Mouse (Mus musculus) heart, embryonic 13.5 days (tissue): Measurements from ENCODE around the gene Pam. TPM values are rescaled to one million over a fixed set of nuclear protein-coding genes. Genes with fewer than 3 reads are reported as not detected.

Experiments
- ATAC-seq: fragments of 200-750 bp; cut with Nextera tagmentation; 2 replicates; pipeline ENCODE4 v1.8.0; 2017; ENCODE audit warnings: moderate TSS enrichment; ENCODE audit not compliant: insufficient number of reproducible peaks, low FRiP score, low TSS enrichment; ENCODE audit errors: extremely low read depth
- H3K27ac ChIP-seq: fragments of 300-500 bp; sonication (generic); replicated peaks from 2 replicates; pipeline ENCODE4 v1.5.1; 2015; ENCODE audit warnings: moderate library complexity, mild to moderate bottlenecking, inconsistent platforms
- H3K27me3 ChIP-seq: fragments of 300-500 bp; sonication (generic); replicated peaks from 2 replicates; pipeline ENCODE4 v1.6.1; 2015; ENCODE audit warnings: mild to moderate bottlenecking, inconsistent platforms
- H3K36me3 ChIP-seq: fragments of 300-500 bp; sonication (generic); 2 replicates; pipeline ENCODE4 v1.6.1; 2015; ENCODE audit warnings: mild to moderate bottlenecking, inconsistent platforms
- H3K4me1 ChIP-seq: fragments of 300-500 bp; sonication (generic); 2 replicates; pipeline ENCODE4 v1.6.1; 2015; ENCODE audit warnings: inconsistent platforms
- H3K4me2 ChIP-seq: fragments of 300-500 bp; sonication (generic); 2 replicates; pipeline ENCODE4 v1.6.1; 2015; ENCODE audit warnings: inconsistent platforms, mild to moderate bottlenecking, moderate library complexity
- H3K4me3 ChIP-seq: fragments of 300-500 bp; sonication (generic); 2 replicates; pipeline ENCODE4 v1.5.1; 2015; ENCODE audit warnings: moderate library complexity, mild to moderate bottlenecking, inconsistent platforms
- H3K9ac ChIP-seq: fragments of 300-500 bp; sonication (generic); 2 replicates; pipeline ENCODE4 v1.6.1; 2015; ENCODE audit warnings: inconsistent platforms, mild to moderate bottlenecking, moderate library complexity
- H3K9me3 ChIP-seq: fragments of 300-500 bp; sonication (generic); 2 replicates; pipeline ENCODE4 v1.6.1; 2016; ENCODE audit warnings: inconsistent platforms
- WGBS: fragments of 180-500 bp; shearing (Covaris S2); methylation state at CpG from one replicate; pipeline ENCODE4 v1.1.7; 2015; ENCODE audit warnings: mixed read lengths; 5-methylcytosine and 5-hydroxymethylcytosine counted together
- polyA plus RNA-seq: library from polyadenylated mRNA; unstranded; fragments of >200 nt; fragmentation: Nextera tagmentation; extraction: Ambion mirVana; gene quantifications from 2 replicates; pipeline ENCODE4 v1.2.1, GENCODE M21; 2015

Pam gene
- polyA plus RNA-seq, 1 experiment from 2014 or later: 340 TPM

- ATAC-seq: no peak
Measured at GRCm38 (mm10) chr1:98055591-98055990, 39.9 kb downstream of the Pam start.

GRCm38 (mm10) chr1:98053994-98054393, 41.5 kb downstream of the Pam start:
- no peak overlapping the region for H3K27ac ChIP-seq
- no peaks in the 10 kb centered on the region for H3K27me3 ChIP-seq
- H3K4me3 ChIP-seq: no peak overlapping the region
- no peak for ATAC-seq
- no peaks in the 10 kb centered on the region for H3K9me3 ChIP-seq
- H3K36me3 ChIP-seq: no peaks in the 10 kb centered on the region; the same call in 1 of the 2 replicates
- H3K4me2 ChIP-seq: no peak overlapping the region
- no peak overlapping the region for H3K9ac ChIP-seq
- H3K4me1 ChIP-seq: peaks cover 18% of the 10 kb centered on the region
- WGBS: 51% methylated on average over 3 of the region's 3 CpGs

More at GRCm38 (mm10) chr1:98055591-98055990, 39.9 kb downstream of the Pam start:
- 88% methylated on average over 8 of the region's 8 CpGs for WGBS
- Histone ChIP-seq H3K9me3 (no peaks in the 10 kb centered on the region), H3K4me1 (peaks cover 23% of the 10 kb centered on the region), H3K27me3 (no peaks in the 10 kb centered on the region), H3K4me3 (no peak overlapping the region), H3K36me3 (no peaks in the 10 kb centered on the region; the same call in 1 of the 2 replicates), H3K27ac (no peak overlapping the region), H3K9ac (no peak overlapping the region), H3K4me2 (no peak overlapping the region)

- Histone ChIP-seq H3K4me2 (no peak overlapping the region), H3K36me3 (no peaks in the 10 kb centered on the region; the same call in 1 of the 2 replicates), H3K9ac (no peak overlapping the region), H3K4me1 (peaks cover 18% of the 10 kb centered on the region), H3K27me3 (no peaks in the 10 kb centered on the region), H3K9me3 (no peaks in the 10 kb centered on the region), H3K27ac (no peak overlapping the region), H3K4me3 (no peak overlapping the region)
- WGBS: 88% methylated on average over 2 of the region's 2 CpGs
- ATAC-seq: no peak
Measured at GRCm38 (mm10) chr1:98053447-98053846, 42.0 kb downstream of the Pam start.

- Histone ChIP-seq H3K9ac (no peak overlapping the region), H3K4me3 (no peak overlapping the region), H3K27ac (no peak overlapping the region), H3K9me3 (no peaks in the 10 kb centered on the region), H3K4me2 (no peak overlapping the region), H3K27me3 (no peaks in the 10 kb centered on the region), H3K36me3 (no peaks in the 10 kb centered on the region; the same call in 1 of the 2 replicates), H3K4me1 (peaks cover 25% of the 10 kb centered on the region)
- ATAC-seq: no peak
- WGBS: 87% methylated on average over 4 of the region's 4 CpGs
Measured at GRCm38 (mm10) chr1:98052775-98053174, 42.7 kb downstream of the Pam start.

- H3K9me3 ChIP-seq: no peaks in the 10 kb centered on the region
- H3K36me3 ChIP-seq: no peaks in the 10 kb centered on the region; the same call in 1 of the 2 replicates
- ATAC-seq: no peak
- H3K4me3 ChIP-seq: no peak overlapping the region
- no peak overlapping the region for H3K27ac ChIP-seq
- no peak overlapping the region for H3K4me2 ChIP-seq
- 51% methylated on average over 3 of the region's 3 CpGs for WGBS
- peaks cover 23% of the 10 kb centered on the region for H3K4me1 ChIP-seq
- no peaks in the 10 kb centered on the region for H3K27me3 ChIP-seq
- H3K9ac ChIP-seq: no peak overlapping the region
Measured at GRCm38 (mm10) chr1:98051039-98051438, 44.4 kb downstream of the Pam start.

GRCm38 (mm10) chr1:98049756-98050155, 45.7 kb downstream of the Pam start:
- H3K4me1 ChIP-seq: peaks cover 17% of the 10 kb centered on the region
- H3K9ac ChIP-seq: no peak overlapping the region
- no peaks in the 10 kb centered on the region for H3K9me3 ChIP-seq
- H3K4me3 ChIP-seq: no peak overlapping the region
- no peak for ATAC-seq
- no peaks in the 10 kb centered on the region for H3K36me3 ChIP-seq
- no peak overlapping the region for H3K4me2 ChIP-seq
- H3K27me3 ChIP-seq: no peaks in the 10 kb centered on the region
- 86% methylated on average over 7 of the region's 7 CpGs for WGBS
- H3K27ac ChIP-seq: no peak overlapping the region

- WGBS: 49% methylated on average over 5 of the region's 5 CpGs
- H3K4me3 ChIP-seq: no peak overlapping the region
- ATAC-seq: no peak
- H3K36me3 ChIP-seq: no peaks in the 10 kb centered on the region
- 0 out of 2 replicates have a peak overlapping the region, but pooled peaks have one; percentile 5 for H3K27ac ChIP-seq
- H3K4me1 ChIP-seq: peaks cover 17% of the 10 kb centered on the region
- H3K9me3 ChIP-seq: no peaks in the 10 kb centered on the region
- no peak overlapping the region for H3K9ac ChIP-seq
- H3K4me2 ChIP-seq: no peak overlapping the region
- H3K27me3 ChIP-seq: no peaks in the 10 kb centered on the region
Measured at GRCm38 (mm10) chr1:98048218-98048801, 47.1 kb downstream of the Pam start.

GRCm38 (mm10) chr1:98047284-98048217, 47.9 kb downstream of the Pam start:
- Histone ChIP-seq H3K9ac (no peak overlapping the region), H3K4me3 (no peak overlapping the region), H3K9me3 (no peaks in the 10 kb centered on the region), H3K27ac (0 out of 2 replicates have a peak overlapping the region, but pooled peaks have one; percentile 5), H3K27me3 (no peaks in the 10 kb centered on the region), H3K4me1 (peaks cover 17% of the 10 kb centered on the region), H3K36me3 (no peaks in the 10 kb centered on the region), H3K4me2 (no peak overlapping the region)
- WGBS: 32% methylated on average over 10 of the region's 10 CpGs
- ATAC-seq: no peak; the same call in 1 of the 2 replicates

GRCm38 (mm10) chr1:98042425-98042824, 53.0 kb downstream of the Pam start:
- H3K4me2 ChIP-seq: no peak overlapping the region
- ATAC-seq: no peak
- no peaks in the 10 kb centered on the region; the same call in 1 of the 2 replicates for H3K36me3 ChIP-seq
- H3K9ac ChIP-seq: no peak overlapping the region
- no peak overlapping the region for H3K27ac ChIP-seq
- H3K4me3 ChIP-seq: no peak overlapping the region
- H3K4me1 ChIP-seq: peaks cover 5% of the 10 kb centered on the region; the same call in 1 of the 2 replicates
- H3K9me3 ChIP-seq: peaks cover 4% of the 10 kb centered on the region; the same call in 1 of the 2 replicates
- 78% methylated on average over 2 of the region's 2 CpGs for WGBS
- H3K27me3 ChIP-seq: no peaks in the 10 kb centered on the region

GRCm38 (mm10) chr1:98038252-98038651, 57.2 kb downstream of the Pam start:
- Histone ChIP-seq H3K27ac (no peak overlapping the region), H3K36me3 (peaks cover 3% of the 10 kb centered on the region; the same call in 1 of the 2 replicates), H3K9me3 (peaks cover 4% of the 10 kb centered on the region; the same call in 1 of the 2 replicates), H3K9ac (no peak overlapping the region), H3K27me3 (no peaks in the 10 kb centered on the region), H3K4me2 (no peak overlapping the region), H3K4me3 (no peak overlapping the region), H3K4me1 (peaks cover 8% of the 10 kb centered on the region; the same call in 1 of the 2 replicates)
- 72% methylated on average over 3 of the region's 3 CpGs for WGBS
- no peak for ATAC-seq

GRCm38 (mm10) chr1:98035736-98036135, 59.7 kb downstream of the Pam start:
- no peak for ATAC-seq
- Histone ChIP-seq H3K4me3 (no peak overlapping the region), H3K36me3 (peaks cover 3% of the 10 kb centered on the region; the same call in 1 of the 2 replicates), H3K4me2 (no peak overlapping the region), H3K9ac (no peak overlapping the region), H3K9me3 (peaks cover 4% of the 10 kb centered on the region; the same call in 1 of the 2 replicates), H3K4me1 (peaks cover 12% of the 10 kb centered on the region), H3K27me3 (no peaks in the 10 kb centered on the region), H3K27ac (no peak overlapping the region)
- 74% methylated on average over 2 of the region's 2 CpGs for WGBS
